Mouse (Mus musculus): ENCODE data around the gene Mecom. TPM values are rescaled to one million over a fixed set of nuclear protein-coding genes. Genes with fewer than 3 reads are reported as not detected.

Mecom gene
- polyA plus RNA-seq, 1 experiment from 2014 or later = 77.5 TPM

DNA sequence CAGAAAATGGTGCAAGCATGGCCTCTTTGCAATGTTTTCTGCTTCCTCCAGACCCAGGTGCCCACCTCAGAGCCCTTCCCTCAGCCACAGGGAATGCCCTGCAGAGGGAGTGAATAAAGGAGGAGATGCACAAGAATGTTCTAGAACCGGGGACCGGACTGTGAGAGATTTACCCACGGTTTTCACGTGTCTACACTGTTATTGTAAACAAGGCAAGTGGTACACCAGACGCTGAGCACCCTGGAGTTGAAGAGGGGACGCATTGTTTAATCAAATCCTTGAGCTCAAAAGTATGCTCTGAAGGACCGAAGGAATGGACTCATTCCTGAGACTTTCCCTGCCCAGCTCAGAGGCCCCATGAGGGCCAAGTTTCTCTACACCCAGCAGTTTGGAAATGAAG is 43.2 kb downstream of the Mecom start:
- no peak for TF ChIP-seq CTCF (IDR thresholded peaks at IDR 0.05; ENCODE audit: low read depth)
- WGBS = 32% methylated on average over 7 of the region's 7 CpGs
- 0 out of 2 replicates have a peak overlapping the region, but pooled peaks have one; percentile 89 for H3K9ac ChIP-seq
- H3K4me1 ChIP-seq (ENCODE audit: insufficient read depth) = peaks cover 7% of the 10 kb centered on the region; the same call in 1 of the 2 replicates
- peaks cover 11% of the 10 kb centered on the region; the same call in 1 of the 2 replicates for H3K27me3 ChIP-seq (ENCODE audit: insufficient read depth, low read length)
- 0 out of 2 replicates have a peak overlapping the region, but pooled peaks have one; percentile 3 for H3K4me3 ChIP-seq (ENCODE audit: low read depth, low read length)
- peak overlapping the region; percentile 97 for H3K27ac ChIP-seq (ENCODE audit: low read depth)
- H3K36me3 ChIP-seq (ENCODE audit: insufficient read depth) = no peaks in the 10 kb centered on the region
- DNase-seq = peak; percentile 64
- H3K9me3 ChIP-seq (ENCODE audit: low read depth, low read length) = no peaks in the 10 kb centered on the region
- peak; percentile 12 for ATAC-seq (ENCODE audit: insufficient read depth)
- peak overlapping the region; percentile 78 for H3K4me2 ChIP-seq

- peak; percentile 55 for ATAC-seq (ENCODE audit: insufficient read depth)
- TF ChIP-seq CTCF (IDR thresholded peaks at IDR 0.05; ENCODE audit: low read depth) = no peak
- Histone ChIP-seq H3K4me2 (peak overlapping the region; percentile 78), H3K4me3 (ENCODE audit: low read depth, low read length) (no peak overlapping the region), H3K9me3 (ENCODE audit: low read depth, low read length) (no peaks in the 10 kb centered on the region), H3K27ac (ENCODE audit: low read depth) (peak overlapping the region; percentile 97), H3K27me3 (ENCODE audit: insufficient read depth, low read length) (peaks cover 11% of the 10 kb centered on the region; the same call in 1 of the 2 replicates), H3K36me3 (ENCODE audit: insufficient read depth) (no peaks in the 10 kb centered on the region), H3K9ac (no peak overlapping the region), H3K4me1 (ENCODE audit: insufficient read depth) (peaks cover 7% of the 10 kb centered on the region; the same call in 1 of the 2 replicates)
- DNase-seq = peak; percentile 89
Measured at GRCm38 (mm10) chr3:30503821-30504220, 44.0 kb downstream of the Mecom start.

- H3K4me1 ChIP-seq (ENCODE audit: insufficient read depth) = 0 out of 2 replicates have a peak, but pooled peaks cover 3% of the 10 kb centered on the region
- H3K36me3 ChIP-seq (ENCODE audit: insufficient read depth) = no peaks in the 10 kb centered on the region
- ATAC-seq (ENCODE audit: insufficient read depth) (peak; percentile 38; the same call in 1 of the 2 replicates), DNase-seq (peak; percentile 32)
- H3K27me3 ChIP-seq (ENCODE audit: insufficient read depth, low read length) = no peaks in the 10 kb centered on the region
- H3K9ac ChIP-seq = no peak overlapping the region
- H3K27ac ChIP-seq (ENCODE audit: low read depth) = peak overlapping the region; percentile 30; the same call in 1 of the 2 replicates
- TF ChIP-seq CTCF (IDR thresholded peaks at IDR 0.05; ENCODE audit: low read depth) = no peak
- WGBS = 25% methylated on average over 9 of the region's 9 CpGs
- no peaks in the 10 kb centered on the region for H3K9me3 ChIP-seq (ENCODE audit: low read depth, low read length)
- H3K4me2 ChIP-seq = 0 out of 2 replicates have a peak overlapping the region, but pooled peaks have one; percentile 1
- H3K4me3 ChIP-seq (ENCODE audit: low read depth, low read length) = no peak overlapping the region
Measured at GRCm38 (mm10) chr3:30498202-30498828, 49.5 kb downstream of the Mecom start.

DNA sequence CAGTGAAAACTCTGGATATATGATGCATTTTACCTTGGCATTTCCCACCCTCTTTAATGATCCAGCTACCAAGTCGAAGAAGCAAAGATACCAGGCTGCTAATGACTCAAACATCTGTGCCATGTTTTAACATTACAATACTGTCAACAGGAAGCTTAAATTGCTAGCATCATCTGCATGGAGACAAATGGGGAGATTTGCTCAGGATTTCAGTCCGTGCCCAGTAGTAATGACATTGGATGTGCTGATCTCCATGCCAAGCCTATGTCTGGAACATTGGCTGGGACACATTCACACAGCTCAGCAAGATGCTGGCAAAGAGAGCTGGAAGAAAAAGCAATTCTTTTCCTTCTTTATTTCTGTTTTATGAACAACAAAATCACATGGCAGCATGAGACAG is 53.4 kb downstream of the Mecom start:
- Histone ChIP-seq H3K27me3 (ENCODE audit: insufficient read depth, low read length) (no peaks in the 10 kb centered on the region), H3K4me3 (ENCODE audit: low read depth, low read length) (no peak overlapping the region), H3K9ac (no peak overlapping the region), H3K36me3 (ENCODE audit: insufficient read depth) (no peaks in the 10 kb centered on the region), H3K27ac (ENCODE audit: low read depth) (no peak overlapping the region), H3K4me1 (ENCODE audit: insufficient read depth) (0 out of 2 replicates have a peak, but pooled peaks cover 3% of the 10 kb centered on the region), H3K4me2 (no peak overlapping the region), H3K9me3 (ENCODE audit: low read depth, low read length) (no peaks in the 10 kb centered on the region)
- DNase-seq (no peak), ATAC-seq (ENCODE audit: insufficient read depth) (no peak)
- WGBS = 81% methylated on average over 2 of the region's 2 CpGs
- no peak for TF ChIP-seq CTCF (IDR thresholded peaks at IDR 0.05; ENCODE audit: low read depth)

DNA sequence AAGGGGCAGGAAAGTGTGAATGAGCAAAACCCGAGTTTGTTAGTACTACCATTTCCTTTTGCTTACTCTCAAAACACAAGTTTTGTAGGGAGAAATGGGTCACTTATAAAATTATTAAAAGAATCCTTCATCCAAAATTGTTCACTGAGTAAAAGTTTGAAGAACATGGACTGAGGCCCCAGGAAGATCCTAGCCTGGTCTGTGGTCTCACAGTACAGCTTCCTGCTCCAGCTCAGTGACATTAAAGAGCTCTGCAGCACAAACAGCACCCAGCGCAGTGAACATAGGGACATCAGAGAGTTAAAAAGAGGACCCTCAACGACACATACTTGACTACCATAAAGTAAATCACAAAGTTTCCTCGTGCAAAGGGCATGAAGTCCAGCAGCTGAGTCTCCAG is 59.0 kb downstream of the Mecom start:
- ATAC-seq (ENCODE audit: insufficient read depth) = no peak
- Histone ChIP-seq H3K4me1 (ENCODE audit: insufficient read depth) (no peaks in the 10 kb centered on the region), H3K4me3 (ENCODE audit: low read depth, low read length) (no peak overlapping the region), H3K27ac (ENCODE audit: low read depth) (no peak overlapping the region), H3K36me3 (ENCODE audit: insufficient read depth) (no peaks in the 10 kb centered on the region), H3K27me3 (ENCODE audit: insufficient read depth, low read length) (no peaks in the 10 kb centered on the region), H3K9ac (no peak overlapping the region), H3K9me3 (ENCODE audit: low read depth, low read length) (no peaks in the 10 kb centered on the region), H3K4me2 (no peak overlapping the region)
- TF ChIP-seq CTCF (IDR thresholded peaks at IDR 0.05; ENCODE audit: low read depth) = no peak
- WGBS = 33% methylated on average over 4 of the region's 4 CpGs
- no peak for DNase-seq

- no peaks in the 10 kb centered on the region for H3K27me3 ChIP-seq (ENCODE audit: insufficient read depth, low read length)
- H3K36me3 ChIP-seq (ENCODE audit: insufficient read depth) = no peaks in the 10 kb centered on the region
- H3K4me2 ChIP-seq = no peak overlapping the region
- TF ChIP-seq CTCF (IDR thresholded peaks at IDR 0.05; ENCODE audit: low read depth) = no peak
- no peak for DNase-seq
- no peak for ATAC-seq (ENCODE audit: insufficient read depth)
- no peaks in the 10 kb centered on the region for H3K9me3 ChIP-seq (ENCODE audit: low read depth, low read length)
- H3K4me1 ChIP-seq (ENCODE audit: insufficient read depth) = no peaks in the 10 kb centered on the region
- WGBS = 81% methylated on average over 4 of the region's 4 CpGs
- no peak overlapping the region for H3K27ac ChIP-seq (ENCODE audit: low read depth)
- no peak overlapping the region for H3K9ac ChIP-seq
- no peak overlapping the region for H3K4me3 ChIP-seq (ENCODE audit: low read depth, low read length)
Measured at GRCm38 (mm10) chr3:30486422-30486821, 61.4 kb downstream of the Mecom start.

DNA sequence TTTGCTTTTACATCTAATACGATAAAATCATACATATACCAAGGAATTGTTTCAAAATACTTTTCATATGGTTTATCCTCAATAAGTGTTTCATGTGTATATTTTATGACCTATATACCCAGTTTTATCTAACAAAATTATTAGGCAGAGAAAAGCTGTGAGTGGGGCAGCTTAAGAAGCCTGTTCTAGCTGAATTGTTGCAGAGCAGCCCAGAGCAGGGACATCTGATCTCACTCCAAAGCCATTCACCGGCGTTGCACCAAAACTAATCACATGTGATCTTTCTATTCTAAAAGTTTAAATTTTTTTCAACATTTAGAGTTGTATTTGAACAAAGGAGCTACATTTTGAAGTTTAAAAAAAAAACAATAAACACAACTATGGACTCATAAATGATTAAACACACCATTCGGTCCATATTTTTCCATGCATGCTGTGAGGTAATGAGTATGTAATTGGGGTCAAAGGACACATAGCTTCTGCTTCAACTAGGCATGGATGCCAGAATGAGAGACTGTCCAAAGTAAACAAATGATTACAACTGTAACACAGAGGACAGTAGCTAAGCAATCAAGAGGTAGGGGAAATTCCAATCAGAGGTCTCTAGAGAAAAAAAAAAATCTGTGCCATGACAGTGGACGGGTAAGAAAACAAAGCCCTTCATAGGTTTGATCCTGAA is 64.7 kb downstream of the Mecom start:
- no peaks in the 10 kb centered on the region for H3K36me3 ChIP-seq (ENCODE audit: insufficient read depth)
- peak; percentile 39 for DNase-seq
- no peaks in the 10 kb centered on the region for H3K4me1 ChIP-seq (ENCODE audit: insufficient read depth)
- 42% methylated on average over 5 of the region's 5 CpGs for WGBS
- H3K27ac ChIP-seq (ENCODE audit: low read depth) = no peak overlapping the region
- no peaks in the 10 kb centered on the region for H3K9me3 ChIP-seq (ENCODE audit: low read depth, low read length)
- H3K9ac ChIP-seq = no peak overlapping the region
- no peak for ATAC-seq (ENCODE audit: insufficient read depth)
- TF ChIP-seq CTCF (IDR thresholded peaks at IDR 0.05; ENCODE audit: low read depth) = no peak
- H3K27me3 ChIP-seq (ENCODE audit: insufficient read depth, low read length) = no peaks in the 10 kb centered on the region
- H3K4me2 ChIP-seq = no peak overlapping the region
- no peak overlapping the region for H3K4me3 ChIP-seq (ENCODE audit: low read depth, low read length)
